Mouse (Mus musculus): ENCODE results near the gene Fam114a2. TPM values are rescaled to one million over a fixed set of nuclear protein-coding genes. Genes with fewer than 3 reads are reported as not detected.

The Fam114a2 gene
- total RNA-seq, 2 experiments from 2014 or later, result 29.7 to 33.1 TPM

DNA sequence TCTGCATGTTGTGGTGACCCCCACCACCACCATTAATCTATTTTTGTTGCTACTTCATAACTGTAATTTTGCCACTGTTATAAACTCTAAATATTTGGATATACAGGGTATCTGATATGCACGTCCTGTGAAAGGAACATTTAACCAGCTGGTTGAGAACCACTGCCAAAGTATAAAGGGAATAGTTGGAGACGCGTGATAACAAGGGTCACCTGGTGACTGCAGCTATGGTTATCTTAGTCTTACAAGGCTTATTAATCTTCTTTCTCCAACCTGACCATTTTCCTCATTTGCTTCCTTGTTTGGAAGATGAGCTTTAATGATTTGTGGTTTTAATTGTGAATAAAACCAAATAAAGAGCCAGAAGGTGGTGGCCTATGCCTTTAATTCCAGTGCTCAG, 5.0 kb upstream of the Fam114a2 start:
- no peak for DNase-seq (ENCODE audit: low spot score in 2 of 2)
- intact Hi-C loops (cut with DNase I), result no loop called here

DNA sequence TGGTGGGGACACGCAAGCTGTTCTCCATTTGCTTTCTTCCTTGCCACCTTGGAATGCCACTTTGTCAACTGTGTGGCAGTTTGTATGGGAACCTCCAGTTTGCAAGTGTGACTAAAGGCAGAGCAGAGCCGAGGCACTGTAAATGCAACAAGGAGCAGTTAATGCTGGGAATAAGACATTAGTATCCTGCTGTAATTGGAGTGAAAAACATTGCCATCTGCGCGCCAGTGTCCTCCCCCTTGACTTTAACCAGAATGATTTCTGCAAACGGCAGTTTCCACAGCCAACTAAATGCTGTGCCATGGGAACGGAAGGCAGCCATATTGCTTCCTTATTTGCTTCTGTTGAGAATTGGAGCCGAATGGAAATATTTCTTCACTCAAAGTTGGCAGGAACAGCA, 3.6 kb upstream of the Fam114a2 start:
- peak; percentile 49 to 68 for DNase-seq (ENCODE audit: low spot score in 2 of 2)
- intact Hi-C loops (cut with DNase I), result no loop called here

GRCm38 (mm10) chr11:57521206-57521605, 2.8 kb upstream of the Fam114a2 start:
- no peak for DNase-seq (ENCODE audit: low spot score in 2 of 2)
- intact Hi-C loops (cut with DNase I), result no loop called here

- intact Hi-C loops (cut with DNase I), result no loop called here
- DNase-seq (ENCODE audit: low spot score in 2 of 2), result no peak
Measured at GRCm38 (mm10) chr11:57519304-57519703, 887 bp upstream of the Fam114a2 start.

DNA sequence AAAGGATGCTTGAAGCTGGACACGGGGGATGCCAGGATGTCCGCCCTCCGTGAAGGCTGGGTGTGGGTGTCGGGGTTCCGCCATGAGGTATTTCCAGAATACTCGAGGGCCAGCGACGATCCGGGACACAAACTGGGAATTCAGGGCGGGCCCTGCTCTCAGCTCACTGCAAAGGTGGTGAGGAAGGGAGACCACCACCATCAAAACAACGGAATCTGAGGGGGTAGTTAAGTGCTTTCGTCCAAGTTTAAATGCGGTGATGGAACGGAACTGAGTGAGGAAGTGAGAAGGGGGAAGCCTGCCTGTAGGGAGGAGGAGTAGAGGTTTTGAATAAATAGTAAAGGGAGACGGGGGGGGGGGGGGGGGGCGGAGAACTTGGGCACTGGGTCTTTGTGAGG, 333 bp upstream of the Fam114a2 start:
- intact Hi-C loops (cut with DNase I), result no loop called here
- DNase-seq (ENCODE audit: low spot score in 2 of 2), result no peak

GRCm38 (mm10) chr11:57516946-57517441, 1.4 kb downstream of the Fam114a2 start:
- no peak for DNase-seq (ENCODE audit: low spot score in 2 of 2)
- intact Hi-C loops (cut with DNase I), result no loop called here

DNA sequence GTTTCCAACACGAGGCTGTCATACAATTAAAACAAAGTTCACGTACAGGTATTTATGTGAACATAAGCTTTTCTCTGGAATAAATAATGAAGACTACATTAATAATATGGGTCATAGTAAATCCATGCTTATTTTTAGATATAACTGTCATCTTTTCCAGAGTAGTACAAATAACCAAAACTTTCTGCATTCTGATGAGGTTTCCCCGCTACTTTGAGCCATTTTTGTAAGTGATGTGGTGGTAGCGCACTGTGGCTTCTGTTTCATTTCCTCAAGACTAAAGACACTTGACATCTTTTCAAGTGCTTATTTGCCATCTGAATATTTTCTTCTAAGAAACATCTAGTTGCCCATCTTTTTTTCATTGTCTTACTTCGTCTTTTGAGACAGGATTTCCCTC, 3.2 kb downstream of the Fam114a2 start:
- intact Hi-C loops (cut with DNase I), result no loop called here
- no peak for DNase-seq (ENCODE audit: low spot score in 2 of 2)

- intact Hi-C loops (cut with DNase I), result no loop called here
- DNase-seq (ENCODE audit: low spot score in 2 of 2), result no peak
Measured at GRCm38 (mm10) chr11:57506899-57507298, 11.5 kb downstream of the Fam114a2 start.

- DNase-seq (ENCODE audit: low spot score in 2 of 2), result no peak
- intact Hi-C loops (cut with DNase I), result no loop called here
Measured at GRCm38 (mm10) chr11:57503155-57503554, 15.3 kb downstream of the Fam114a2 start.

DNA sequence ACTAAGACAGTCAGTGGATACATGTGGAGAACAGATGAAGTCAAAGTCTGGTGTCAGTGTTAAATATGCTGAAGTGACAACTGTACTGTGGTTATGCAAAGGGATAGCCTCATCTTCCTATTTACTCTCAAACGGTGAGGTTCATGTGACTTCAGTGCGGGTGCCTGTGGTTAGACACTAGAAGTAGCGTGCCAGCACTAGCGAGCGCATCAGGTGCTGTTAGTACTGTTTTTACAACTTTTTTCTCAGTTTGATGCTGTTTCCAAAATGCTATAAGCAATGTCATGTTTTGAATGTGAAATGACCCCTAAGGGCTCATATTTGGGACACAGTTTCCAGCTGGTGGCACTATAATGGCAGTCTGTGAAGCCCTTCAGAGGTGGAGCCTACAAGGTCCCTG, 20.2 kb downstream of the Fam114a2 start:
- intact Hi-C loops (cut with DNase I), result no loop called here
- DNase-seq (ENCODE audit: low spot score in 2 of 2), result no peak

DNA sequence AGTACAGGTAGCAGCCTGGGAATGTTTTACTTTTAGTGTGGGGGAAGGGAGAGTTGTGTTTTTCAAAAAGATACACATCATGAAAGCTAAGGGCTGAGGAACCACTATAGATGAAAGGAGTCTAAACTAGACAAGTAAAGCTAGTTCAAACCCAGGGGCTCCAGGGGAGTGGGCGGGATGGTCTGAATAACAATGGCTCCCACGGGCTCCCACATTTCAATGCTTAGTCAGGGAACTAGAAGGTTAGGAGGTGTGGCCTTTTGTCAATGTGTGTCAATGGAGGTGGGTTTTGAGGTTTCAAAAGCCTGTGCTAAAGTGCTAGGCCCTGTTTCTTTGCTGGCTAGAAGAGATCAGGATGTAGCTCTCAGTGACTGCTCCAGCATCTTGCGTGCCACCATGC, 20.7 kb downstream of the Fam114a2 start:
- no peak for DNase-seq (ENCODE audit: low spot score in 2 of 2)
- intact Hi-C loops (cut with DNase I), result no loop called here

- intact Hi-C loops (cut with DNase I), result no loop called here
- no peak for DNase-seq (ENCODE audit: low spot score in 2 of 2)
Measured at GRCm38 (mm10) chr11:57496462-57497039, 21.9 kb downstream of the Fam114a2 start.

DNA sequence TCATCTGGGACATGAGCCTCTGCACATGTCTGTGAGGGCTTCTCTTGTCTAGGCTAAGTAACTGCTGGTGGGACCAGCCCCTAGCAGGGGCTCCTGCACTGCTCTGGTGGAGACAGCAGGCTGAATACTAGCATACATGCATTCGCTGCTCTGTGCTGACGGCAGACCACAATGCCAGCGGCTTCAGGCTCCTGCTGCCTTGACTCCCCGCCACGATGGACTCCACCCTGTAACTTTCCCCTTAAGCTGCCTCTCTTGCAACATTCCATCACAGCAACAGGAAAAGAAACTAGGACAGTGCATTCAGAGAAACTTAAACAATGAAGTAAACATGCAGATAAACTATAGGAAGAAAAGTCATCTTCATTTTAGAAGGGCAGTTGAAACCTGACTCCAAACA, 30.0 kb downstream of the Fam114a2 start:
- no peak for DNase-seq (ENCODE audit: low spot score in 2 of 2)
- intact Hi-C loops (cut with DNase I), result no loop called here

GRCm38 (mm10) chr11:57478077-57478476, 40.3 kb downstream of the Fam114a2 start:
- intact Hi-C loops (cut with DNase I), result loop anchor here (5.0 kb wide), 1 partner anchor 454 kb away; no protein-coding TSS in a partner anchor
- no peak for DNase-seq (ENCODE audit: low spot score in 2 of 2)

- intact Hi-C loops (cut with DNase I), result loop anchor here (2.0 to 5.0 kb wide), 2 partner anchors 304 to 457 kb away; no protein-coding TSS in a partner anchor
- DNase-seq (ENCODE audit: low spot score in 2 of 2), result peak; percentile 68 to 76
Measured at GRCm38 (mm10) chr11:57475119-57475518, 43.3 kb downstream of the Fam114a2 start.

- intact Hi-C loops (cut with DNase I), result loop anchor here (2.0 kb wide), 1 partner anchor 304 kb away; no protein-coding TSS in a partner anchor
- peak; percentile 59 to 70 for DNase-seq (ENCODE audit: low spot score in 2 of 2)
Measured at GRCm38 (mm10) chr11:57474296-57474941, 44.0 kb downstream of the Fam114a2 start.

GRCm38 (mm10) chr11:57470979-57471378, 47.4 kb downstream of the Fam114a2 start:
- DNase-seq (ENCODE audit: low spot score in 2 of 2), result peak in 1 of 2 experiments; percentile 13
- intact Hi-C loops (cut with DNase I), result no loop called here

DNA sequence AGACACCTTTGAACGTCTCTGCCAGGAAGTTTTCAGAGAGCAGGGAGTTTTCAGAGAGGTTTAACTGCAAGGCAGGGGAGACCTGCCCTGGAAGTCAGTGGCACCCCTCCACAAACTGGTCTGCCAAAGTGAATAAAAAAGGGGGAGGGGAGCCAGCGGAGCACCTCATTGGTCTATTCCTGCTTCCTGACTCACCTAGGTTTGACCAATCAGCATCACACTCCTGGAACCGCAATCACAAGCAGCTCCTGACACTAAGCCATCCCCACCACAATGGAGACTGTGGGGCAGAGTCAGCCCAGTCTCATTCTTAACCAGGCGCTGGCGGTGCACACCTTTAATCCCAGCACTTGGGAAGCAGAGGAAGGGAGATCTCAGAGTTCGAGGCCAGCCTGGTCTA, 48.4 kb downstream of the Fam114a2 start:
- no peak for DNase-seq (ENCODE audit: low spot score in 2 of 2)
- intact Hi-C loops (cut with DNase I), result no loop called here

DNA sequence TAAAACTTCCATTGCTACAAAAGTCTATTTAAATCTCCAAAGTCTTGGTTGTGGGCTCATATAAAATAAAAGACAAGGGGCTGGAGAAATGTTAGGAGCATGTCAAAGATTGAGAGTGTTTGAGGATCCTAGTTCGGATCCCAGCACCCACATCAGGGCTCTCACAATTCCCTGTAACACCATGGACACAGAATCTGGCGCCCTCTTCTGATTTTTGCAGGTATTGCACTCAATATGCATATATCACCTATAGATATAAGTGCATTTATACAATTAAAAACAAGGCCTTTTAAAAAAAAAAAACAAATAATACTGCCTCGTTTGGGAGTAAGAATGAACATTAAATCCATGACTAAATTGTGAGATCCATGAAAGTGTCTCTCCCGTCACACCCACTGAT, 49.7 kb downstream of the Fam114a2 start:
- peak in 1 of 2 experiments; percentile 30 for DNase-seq (ENCODE audit: low spot score in 2 of 2)
- intact Hi-C loops (cut with DNase I), result loop anchor here (5.0 to 10.0 kb wide), 3 partner anchors 154 to 1321 kb away; no protein-coding TSS in a partner anchor

GRCm38 (mm10) chr11:57467159-57468110, 51.0 kb downstream of the Fam114a2 start:
- intact Hi-C loops (cut with DNase I), result loop anchor here (2.0 to 10.0 kb wide), 4 partner anchors 153 to 1337 kb away; no protein-coding TSS in a partner anchor
- peak; percentile 72 to 73 for DNase-seq (ENCODE audit: low spot score in 2 of 2)
